Mouse (Mus musculus): ENCODE data around the gene Dennd2d. TPM values are rescaled to one million over a fixed set of nuclear protein-coding genes. Genes with fewer than 3 reads are reported as not detected.

The Dennd2d gene
- total RNA-seq, 1 experiment: 0.67 TPM

GRCm38 (mm10) chr3:106452616-106453015 is 29.6 kb upstream of the Dennd2d start:
- Histone ChIP-seq H3K9ac (ENCODE audit: insufficient read depth, low read depth, low read length, poor library complexity, severe bottlenecking) (no peak overlapping the region), H3K27ac (ENCODE audit: insufficient read depth, low read depth, low read length, poor library complexity, severe bottlenecking) (no peak overlapping the region), H3K9me3 (ENCODE audit: control insufficient read depth, insufficient read depth, low read depth, low read length) (no peaks in the 10 kb centered on the region), H3K36me3 (ENCODE audit: control insufficient read depth, insufficient read depth, low read length, poor library complexity, severe bottlenecking) (no peaks in the 10 kb centered on the region), H3K4me3 (ENCODE audit: insufficient read depth in 1 of 2, low read depth in 1 of 2, low read length in 2 of 2, poor library complexity in 1 of 2, severe bottlenecking in 1 of 2) (no peak overlapping the region), H3K4me1 (ENCODE audit: control insufficient read depth in 2 of 2, insufficient read depth in 2 of 2, low read length in 2 of 2, poor library complexity in 1 of 2) (no peaks in the 10 kb centered on the region)
- in situ Hi-C loops (cut with MboI; ENCODE audit: low sequenced_read_pairs in 2 of 2, unreplicated experiment in 2 of 2): loop anchor here in 1 of 2 experiments (10.0 kb wide), 1 partner anchor 458 kb away; no protein-coding TSS in a partner anchor
- TF ChIP-seq ZC3H11A (IDR thresholded peaks at IDR 0.05; ENCODE audit: borderline replicate concordance, low read depth, low read length) (no peak), ZNF384 (IDR thresholded peaks at IDR 0.05; ENCODE audit: low read depth, low read length) (no peak), HCFC1 (IDR thresholded peaks at IDR 0.05; ENCODE audit: borderline replicate concordance, insufficient read depth, low read length) (no peak), CHD2 (IDR thresholded peaks at IDR 0.05; ENCODE audit: low read depth, low read length) (no peak), MAFK (IDR thresholded peaks at IDR 0.05; ENCODE audit: insufficient read depth, low read depth, low read length) (no peak)
- DNase-seq (ENCODE audit: low read depth, low spot score): no peak

GRCm38 (mm10) chr3:106457298-106457869 is 24.8 kb upstream of the Dennd2d start:
- H3K9ac ChIP-seq (ENCODE audit: insufficient read depth, low read depth, low read length, poor library complexity, severe bottlenecking): no peak overlapping the region
- no peaks in the 10 kb centered on the region for H3K9me3 ChIP-seq (ENCODE audit: control insufficient read depth, insufficient read depth, low read depth, low read length)
- no peaks in the 10 kb centered on the region for H3K4me1 ChIP-seq (ENCODE audit: control insufficient read depth in 2 of 2, insufficient read depth in 2 of 2, low read length in 2 of 2, poor library complexity in 1 of 2)
- no peaks in the 10 kb centered on the region for H3K36me3 ChIP-seq (ENCODE audit: control insufficient read depth, insufficient read depth, low read length, poor library complexity, severe bottlenecking)
- no peak overlapping the region for H3K27ac ChIP-seq (ENCODE audit: insufficient read depth, low read depth, low read length, poor library complexity, severe bottlenecking)
- no peak for DNase-seq (ENCODE audit: low read depth, low spot score)
- in situ Hi-C loops (cut with MboI; ENCODE audit: low sequenced_read_pairs in 2 of 2, unreplicated experiment in 2 of 2): loop anchor here in 1 of 2 experiments (10.0 kb wide), 1 partner anchor 463 kb away; no protein-coding TSS in a partner anchor
- no peak for TF ChIP-seq ZNF384 (IDR thresholded peaks at IDR 0.05; ENCODE audit: low read depth, low read length)
- no peak for TF ChIP-seq MAFK (IDR thresholded peaks at IDR 0.05; ENCODE audit: insufficient read depth, low read depth, low read length)
- no peak for TF ChIP-seq CHD2 (IDR thresholded peaks at IDR 0.05; ENCODE audit: low read depth, low read length)
- TF ChIP-seq ZC3H11A (IDR thresholded peaks at IDR 0.05; ENCODE audit: borderline replicate concordance, low read depth, low read length): no peak
- TF ChIP-seq HCFC1 (IDR thresholded peaks at IDR 0.05; ENCODE audit: borderline replicate concordance, insufficient read depth, low read length): no peak
- H3K4me3 ChIP-seq (ENCODE audit: insufficient read depth in 1 of 2, low read depth in 1 of 2, low read length in 2 of 2, poor library complexity in 1 of 2, severe bottlenecking in 1 of 2): no peak overlapping the region

- no peak for TF ChIP-seq ZC3H11A (IDR thresholded peaks at IDR 0.05; ENCODE audit: borderline replicate concordance, low read depth, low read length)
- no peak for TF ChIP-seq MAFK (IDR thresholded peaks at IDR 0.05; ENCODE audit: insufficient read depth, low read depth, low read length)
- no peak for TF ChIP-seq ZNF384 (IDR thresholded peaks at IDR 0.05; ENCODE audit: low read depth, low read length)
- TF ChIP-seq CHD2 (IDR thresholded peaks at IDR 0.05; ENCODE audit: low read depth, low read length): no peak
- no peak for TF ChIP-seq HCFC1 (IDR thresholded peaks at IDR 0.05; ENCODE audit: borderline replicate concordance, insufficient read depth, low read length)
- no peaks in the 10 kb centered on the region for H3K9me3 ChIP-seq (ENCODE audit: control insufficient read depth, insufficient read depth, low read depth, low read length)
- no peak for DNase-seq (ENCODE audit: low read depth, low spot score)
- no peak overlapping the region for H3K9ac ChIP-seq (ENCODE audit: insufficient read depth, low read depth, low read length, poor library complexity, severe bottlenecking)
- no peaks in the 10 kb centered on the region for H3K4me1 ChIP-seq (ENCODE audit: control insufficient read depth in 2 of 2, insufficient read depth in 2 of 2, low read length in 2 of 2, poor library complexity in 1 of 2)
- no peak overlapping the region for H3K27ac ChIP-seq (ENCODE audit: insufficient read depth, low read depth, low read length, poor library complexity, severe bottlenecking)
- no peak overlapping the region for H3K4me3 ChIP-seq (ENCODE audit: insufficient read depth in 1 of 2, low read depth in 1 of 2, low read length in 2 of 2, poor library complexity in 1 of 2, severe bottlenecking in 1 of 2)
- in situ Hi-C loops (cut with MboI; ENCODE audit: low sequenced_read_pairs in 2 of 2, unreplicated experiment in 2 of 2): no loop called here
- H3K36me3 ChIP-seq (ENCODE audit: control insufficient read depth, insufficient read depth, low read length, poor library complexity, severe bottlenecking): no peaks in the 10 kb centered on the region
These were observed 20.1 kb upstream of the Dennd2d start for GRCm38 (mm10) chr3:106462059-106462470.

GRCm38 (mm10) chr3:106462493-106462892 is 19.7 kb upstream of the Dennd2d start:
- TF ChIP-seq HCFC1 (IDR thresholded peaks at IDR 0.05; ENCODE audit: borderline replicate concordance, insufficient read depth, low read length): no peak
- Histone ChIP-seq H3K4me3 (ENCODE audit: insufficient read depth in 1 of 2, low read depth in 1 of 2, low read length in 2 of 2, poor library complexity in 1 of 2, severe bottlenecking in 1 of 2) (no peak overlapping the region), H3K4me1 (ENCODE audit: control insufficient read depth in 2 of 2, insufficient read depth in 2 of 2, low read length in 2 of 2, poor library complexity in 1 of 2) (no peaks in the 10 kb centered on the region), H3K36me3 (ENCODE audit: control insufficient read depth, insufficient read depth, low read length, poor library complexity, severe bottlenecking) (no peaks in the 10 kb centered on the region), H3K9ac (ENCODE audit: insufficient read depth, low read depth, low read length, poor library complexity, severe bottlenecking) (no peak overlapping the region), H3K27ac (ENCODE audit: insufficient read depth, low read depth, low read length, poor library complexity, severe bottlenecking) (no peak overlapping the region), H3K9me3 (ENCODE audit: control insufficient read depth, insufficient read depth, low read depth, low read length) (no peaks in the 10 kb centered on the region)
- DNase-seq (ENCODE audit: low read depth, low spot score): no peak
- in situ Hi-C loops (cut with MboI; ENCODE audit: low sequenced_read_pairs in 2 of 2, unreplicated experiment in 2 of 2): no loop called here

- Histone ChIP-seq H3K4me3 (ENCODE audit: insufficient read depth in 1 of 2, low read depth in 1 of 2, low read length in 2 of 2, poor library complexity in 1 of 2, severe bottlenecking in 1 of 2) (no peak overlapping the region), H3K27ac (ENCODE audit: insufficient read depth, low read depth, low read length, poor library complexity, severe bottlenecking) (no peak overlapping the region), H3K4me1 (ENCODE audit: control insufficient read depth in 2 of 2, insufficient read depth in 2 of 2, low read length in 2 of 2, poor library complexity in 1 of 2) (no peaks in the 10 kb centered on the region), H3K9me3 (ENCODE audit: control insufficient read depth, insufficient read depth, low read depth, low read length) (no peaks in the 10 kb centered on the region), H3K9ac (ENCODE audit: insufficient read depth, low read depth, low read length, poor library complexity, severe bottlenecking) (no peak overlapping the region), H3K36me3 (ENCODE audit: control insufficient read depth, insufficient read depth, low read length, poor library complexity, severe bottlenecking) (no peaks in the 10 kb centered on the region)
- in situ Hi-C loops (cut with MboI; ENCODE audit: low sequenced_read_pairs in 2 of 2, unreplicated experiment in 2 of 2): no loop called here
- DNase-seq (ENCODE audit: low read depth, low spot score): no peak
- TF ChIP-seq ZC3H11A (IDR thresholded peaks at IDR 0.05; ENCODE audit: borderline replicate concordance, low read depth, low read length) (no peak), HCFC1 (IDR thresholded peaks at IDR 0.05; ENCODE audit: borderline replicate concordance, insufficient read depth, low read length) (no peak), CHD2 (IDR thresholded peaks at IDR 0.05; ENCODE audit: low read depth, low read length) (no peak), ZNF384 (IDR thresholded peaks at IDR 0.05; ENCODE audit: low read depth, low read length) (no peak), MAFK (IDR thresholded peaks at IDR 0.05; ENCODE audit: insufficient read depth, low read depth, low read length) (no peak)
These were observed 17.5 kb upstream of the Dennd2d start for GRCm38 (mm10) chr3:106464750-106465149.

Data from ES-E14 (cell line).